Mouse (Mus musculus): Measurements from ENCODE around the gene Iffo1.

DNA sequence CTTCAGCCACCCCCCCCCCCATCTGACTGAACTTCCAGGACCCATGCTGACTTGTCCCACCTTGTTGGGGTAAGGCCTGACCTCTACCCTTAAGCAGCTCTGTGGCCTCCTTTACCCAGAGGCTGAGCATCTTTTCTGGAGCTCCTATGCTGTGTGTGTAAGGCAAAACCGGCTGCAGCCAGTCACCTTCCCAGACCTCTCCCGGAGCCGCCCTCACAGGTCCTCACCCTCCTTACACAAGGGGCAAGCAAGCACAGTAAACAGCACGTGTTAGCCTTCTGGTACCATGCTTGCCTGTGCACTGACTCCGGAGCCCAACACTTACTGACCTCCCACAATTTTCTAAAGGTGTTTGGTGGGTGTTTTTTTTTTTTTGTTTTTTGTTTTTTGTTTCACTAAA is 30.4 kb downstream of the Iffo1 start:
- no peak for TF ChIP-seq CTCF (IDR thresholded peaks at IDR 0.05)
- no peak for TF ChIP-seq EP300 (IDR thresholded peaks at IDR 0.05)

All from lung, postnatal 0 days (tissue).